Mouse (Mus musculus): Measurements from ENCODE around the gene Ccdc188. TPM values are rescaled to one million over a fixed set of nuclear protein-coding genes. Genes with fewer than 3 reads are reported as not detected.

Ccdc188 gene
- not detected in 2 replicates for polyA plus RNA-seq (2015; fragmentation: Nextera tagmentation; extraction: Ambion mirVana)

DNA sequence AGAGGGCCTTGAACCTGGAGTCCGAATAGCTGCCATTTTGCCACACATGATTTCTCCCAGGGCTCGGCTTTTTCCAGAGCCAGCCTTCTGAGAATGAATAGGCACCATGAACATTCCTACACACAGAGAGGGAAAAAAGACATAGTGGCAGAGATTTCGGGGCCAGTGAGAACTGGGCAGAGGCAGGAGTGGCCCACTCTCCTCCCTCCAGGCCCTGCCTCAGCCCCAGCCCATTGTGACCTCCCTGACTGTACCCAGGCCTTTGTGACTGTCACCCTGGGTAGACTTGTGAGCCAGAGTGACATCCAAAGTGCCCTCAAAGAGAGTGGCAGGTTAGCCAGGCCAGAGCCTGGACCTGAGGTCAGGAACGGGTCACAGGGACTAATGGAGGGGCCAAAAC lies at the start of gene Ccdc188:
TSS of gene Ccdc188 (plus strand) at position 301 of the 400 bp plus-strand sequence.
- ATAC-seq (no peak), DNase-seq (no peak)
- no peak within 1 kb of the TSS for H3K27ac ChIP-seq (ENCODE audit: low read depth)
- TF ChIP-seq CTCF (IDR thresholded peaks at IDR 0.05; ENCODE audit: low read depth) (no peak), EP300 (IDR thresholded peaks at IDR 0.05; ENCODE audit: low read depth) (no peak)
- no peaks in the 10 kb centered on the region for H3K36me3 ChIP-seq (replicated peaks; ENCODE audit: insufficient read depth, low read length)
- no peak within 1 kb of the TSS for H3K9ac ChIP-seq (replicated peaks)
- peaks cover 8% of the 10 kb centered on the region for H3K4me1 ChIP-seq (ENCODE audit: insufficient read depth)
- H3K4me2 ChIP-seq (ENCODE audit: low read depth, low read length): no peak within 1 kb of the TSS
- WGBS (ENCODE audit: insufficient replicate concordance): 83% methylated on average over 4 of the region's 4 CpGs
- H3K9me3 ChIP-seq (ENCODE audit: low read length): no peaks in the 10 kb centered on the region
- no peak within 1 kb of the TSS for H3K4me3 ChIP-seq (ENCODE audit: low read depth, low read length)
- H3K27me3 ChIP-seq (ENCODE audit: insufficient read depth, low read length): no peaks in the 10 kb centered on the region

DNA sequence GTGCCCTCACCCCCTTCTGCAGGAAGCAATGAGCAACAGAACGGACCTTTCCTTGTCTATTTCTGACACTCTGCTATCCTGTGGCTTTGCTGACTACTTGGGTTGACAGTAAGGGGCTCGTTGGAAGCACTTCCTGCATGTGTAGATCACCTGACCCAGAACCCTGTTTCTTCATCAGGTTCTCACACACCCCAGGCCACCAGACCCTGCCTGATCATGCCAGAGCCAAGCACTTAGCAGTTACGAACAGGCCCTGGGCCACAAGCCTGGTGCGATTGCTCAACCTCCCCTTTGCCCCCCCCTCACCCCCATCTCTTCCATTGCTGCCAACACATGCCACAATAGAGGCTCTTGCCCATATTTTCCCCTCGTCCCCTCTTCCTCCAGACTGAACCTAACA lies 48.5 kb upstream of the Ccdc188 start:
- Histone ChIP-seq H3K4me2 (ENCODE audit: low read depth, low read length) (no peak overlapping the region), H3K27me3 (ENCODE audit: insufficient read depth, low read length) (no peaks in the 10 kb centered on the region), H3K9me3 (ENCODE audit: low read length) (no peaks in the 10 kb centered on the region), H3K36me3 (replicated peaks; ENCODE audit: insufficient read depth, low read length) (no peaks in the 10 kb centered on the region), H3K4me1 (ENCODE audit: insufficient read depth) (no peaks in the 10 kb centered on the region), H3K27ac (ENCODE audit: low read depth) (no peak overlapping the region), H3K9ac (replicated peaks) (no peak overlapping the region), H3K4me3 (ENCODE audit: low read depth, low read length) (no peak overlapping the region)
- DNase-seq (no peak), ATAC-seq (0 out of 2 replicates have a peak, but pooled peaks have one; percentile 27)
- TF ChIP-seq CTCF (IDR thresholded peaks at IDR 0.05; ENCODE audit: low read depth) (no peak), EP300 (IDR thresholded peaks at IDR 0.05; ENCODE audit: low read depth) (no peak)
- WGBS (ENCODE audit: insufficient replicate concordance): 52% methylated on average over 5 of the region's 5 CpGs

DNA sequence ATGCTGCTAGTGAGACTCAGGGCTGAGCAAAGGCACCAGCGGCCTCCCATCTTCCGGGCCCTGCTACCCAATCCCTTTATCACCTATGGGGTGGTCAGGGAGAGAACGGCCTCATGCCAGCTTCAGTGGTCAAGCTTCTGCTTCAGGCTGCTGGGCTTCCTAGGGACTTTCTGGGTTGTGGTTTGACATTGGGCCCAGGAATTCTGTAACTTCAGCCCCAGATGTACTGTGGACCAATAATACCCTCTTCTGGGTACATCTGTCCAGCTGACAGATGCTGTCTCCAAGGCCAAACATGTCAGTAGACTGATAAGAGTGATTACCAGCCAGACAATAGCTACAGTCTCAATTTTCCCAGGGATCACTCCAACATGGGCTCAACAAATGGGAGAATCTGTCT lies 47.9 kb upstream of the Ccdc188 start:
- H3K36me3 ChIP-seq (replicated peaks; ENCODE audit: insufficient read depth, low read length): no peaks in the 10 kb centered on the region
- no peak overlapping the region for H3K9ac ChIP-seq (replicated peaks)
- H3K9me3 ChIP-seq (ENCODE audit: low read length): no peaks in the 10 kb centered on the region
- H3K4me3 ChIP-seq (ENCODE audit: low read depth, low read length): no peak overlapping the region
- 86% methylated on average over 3 of the region's 3 CpGs for WGBS (ENCODE audit: insufficient replicate concordance)
- no peaks in the 10 kb centered on the region for H3K27me3 ChIP-seq (ENCODE audit: insufficient read depth, low read length)
- no peak for TF ChIP-seq CTCF (IDR thresholded peaks at IDR 0.05; ENCODE audit: low read depth)
- TF ChIP-seq EP300 (IDR thresholded peaks at IDR 0.05; ENCODE audit: low read depth): no peak
- no peak overlapping the region for H3K4me2 ChIP-seq (ENCODE audit: low read depth, low read length)
- no peak overlapping the region for H3K27ac ChIP-seq (ENCODE audit: low read depth)
- no peak for ATAC-seq
- H3K4me1 ChIP-seq (ENCODE audit: insufficient read depth): no peaks in the 10 kb centered on the region
- DNase-seq: no peak

DNA sequence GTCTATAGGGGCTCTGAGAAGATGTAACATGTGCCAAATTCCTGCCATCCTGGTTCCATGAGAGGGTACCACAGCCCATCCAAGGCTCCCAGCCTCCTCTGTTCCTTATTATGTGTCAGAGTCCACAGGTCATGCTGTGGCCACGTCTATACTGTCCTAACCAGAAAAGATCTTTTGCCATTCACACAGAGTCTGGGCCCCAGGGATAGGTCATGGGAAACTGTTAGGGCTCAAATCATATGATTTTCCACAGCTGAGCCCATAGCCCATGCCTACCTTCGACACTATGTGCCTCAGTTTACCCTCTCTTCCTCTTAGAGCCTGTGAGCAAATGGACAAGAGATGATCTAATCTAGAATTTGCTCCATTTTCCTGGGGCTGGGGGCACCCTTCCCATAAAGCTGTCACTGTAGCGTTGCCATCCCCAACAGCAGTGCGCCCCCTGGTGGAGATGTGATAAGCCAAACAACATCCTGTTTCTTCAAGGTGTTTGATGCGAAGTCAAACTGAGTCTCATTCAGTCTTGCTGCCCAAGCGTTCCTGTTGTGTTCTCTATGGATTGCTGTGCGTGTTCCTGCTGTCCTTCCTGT lies 45.3 kb upstream of the Ccdc188 start:
- WGBS (ENCODE audit: insufficient replicate concordance): 9% methylated on average over 7 of the region's 7 CpGs
- no peaks in the 10 kb centered on the region for H3K36me3 ChIP-seq (replicated peaks; ENCODE audit: insufficient read depth, low read length)
- ATAC-seq: no peak

DNA sequence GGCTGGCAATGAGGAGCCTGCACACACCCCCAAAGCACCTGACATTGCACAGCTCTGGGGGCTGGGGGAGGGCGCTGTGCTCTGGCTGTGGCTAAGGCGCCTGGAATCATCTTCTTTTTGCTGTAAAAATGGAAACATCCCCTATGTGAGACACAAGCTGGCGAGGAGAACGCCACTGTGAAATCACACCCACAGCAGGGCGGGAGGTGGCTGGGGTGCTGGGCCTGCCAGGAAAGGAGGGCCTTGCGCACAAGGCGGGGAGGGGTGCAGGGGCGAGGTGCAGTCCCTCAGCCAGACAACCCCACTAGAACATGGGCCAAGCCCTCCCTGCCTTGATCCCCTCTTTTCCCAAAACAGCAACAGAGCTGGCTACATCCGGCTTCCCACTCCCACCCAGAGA lies 44.4 kb upstream of the Ccdc188 start:
- TF ChIP-seq CTCF (IDR thresholded peaks at IDR 0.05; ENCODE audit: low read depth) (no peak), EP300 (IDR thresholded peaks at IDR 0.05; ENCODE audit: low read depth) (no peak)
- 82% methylated on average over 9 of the region's 9 CpGs for WGBS (ENCODE audit: insufficient replicate concordance)
- Histone ChIP-seq H3K27ac (ENCODE audit: low read depth) (no peak overlapping the region), H3K4me3 (ENCODE audit: low read depth, low read length) (no peak overlapping the region), H3K4me1 (ENCODE audit: insufficient read depth) (peaks cover 6% of the 10 kb centered on the region), H3K27me3 (ENCODE audit: insufficient read depth, low read length) (no peaks in the 10 kb centered on the region), H3K9me3 (ENCODE audit: low read length) (no peaks in the 10 kb centered on the region), H3K36me3 (replicated peaks; ENCODE audit: insufficient read depth, low read length) (no peaks in the 10 kb centered on the region), H3K9ac (replicated peaks) (no peak overlapping the region), H3K4me2 (ENCODE audit: low read depth, low read length) (no peak overlapping the region)
- DNase-seq (no peak), ATAC-seq (no peak)

More for the DNA sequence above, 45.3 kb upstream of the Ccdc188 start:
- Histone ChIP-seq H3K9ac (replicated peaks) (no peak overlapping the region), H3K9me3 (ENCODE audit: low read length) (no peaks in the 10 kb centered on the region), H3K4me3 (ENCODE audit: low read depth, low read length) (no peak overlapping the region), H3K4me2 (ENCODE audit: low read depth, low read length) (no peak overlapping the region), H3K27ac (ENCODE audit: low read depth) (no peak overlapping the region), H3K27me3 (ENCODE audit: insufficient read depth, low read length) (no peaks in the 10 kb centered on the region), H3K4me1 (ENCODE audit: insufficient read depth) (peaks cover 6% of the 10 kb centered on the region)
- peak; percentile 83 for DNase-seq
- TF ChIP-seq EP300 (IDR thresholded peaks at IDR 0.05; ENCODE audit: low read depth) (no peak), CTCF (IDR thresholded peaks at IDR 0.05; ENCODE audit: low read depth) (peak; percentile 97)

DNA sequence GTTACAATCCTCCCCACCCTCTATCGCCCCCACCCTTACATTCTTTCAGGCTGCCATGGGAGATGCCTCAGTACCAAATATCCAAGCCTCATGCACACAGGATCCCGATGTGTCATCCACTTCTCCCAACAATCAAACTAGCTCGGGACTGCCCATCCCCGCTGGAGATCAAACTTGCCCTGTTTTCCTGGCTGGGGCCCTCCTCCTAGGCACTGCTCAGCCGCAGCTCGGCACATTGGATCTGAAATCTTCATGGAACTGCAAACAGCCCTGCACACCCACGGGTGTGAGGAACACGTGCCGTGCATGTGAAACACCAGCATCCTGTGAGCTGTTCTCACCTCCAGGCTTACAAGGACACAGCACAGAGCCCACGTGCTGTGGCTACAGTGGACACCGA lies 43.9 kb upstream of the Ccdc188 start:
- H3K4me2 ChIP-seq (ENCODE audit: low read depth, low read length): no peak overlapping the region
- no peak overlapping the region for H3K27ac ChIP-seq (ENCODE audit: low read depth)
- ATAC-seq (no peak), DNase-seq (no peak)
- no peaks in the 10 kb centered on the region for H3K27me3 ChIP-seq (ENCODE audit: insufficient read depth, low read length)
- H3K9ac ChIP-seq (replicated peaks): no peak overlapping the region
- TF ChIP-seq EP300 (IDR thresholded peaks at IDR 0.05; ENCODE audit: low read depth) (no peak), CTCF (IDR thresholded peaks at IDR 0.05; ENCODE audit: low read depth) (no peak)
- no peaks in the 10 kb centered on the region for H3K9me3 ChIP-seq (ENCODE audit: low read length)
- H3K4me1 ChIP-seq (ENCODE audit: insufficient read depth): peaks cover 6% of the 10 kb centered on the region
- no peaks in the 10 kb centered on the region for H3K36me3 ChIP-seq (replicated peaks; ENCODE audit: insufficient read depth, low read length)
- 69% methylated on average over 11 of the region's 11 CpGs for WGBS (ENCODE audit: insufficient replicate concordance)
- H3K4me3 ChIP-seq (ENCODE audit: low read depth, low read length): no peak overlapping the region

All from liver, postnatal 0 days (tissue).